Mouse (Mus musculus): ENCODE data around the gene BC017158.

GRCm38 (mm10) chr7:128344928-128345653 lies 47.1 kb upstream of the BC017158 start:
- no peak for TF ChIP-seq POLR2A (IDR thresholded peaks at IDR 0.05; ENCODE audit: control insufficient read depth, low read depth, low read length)
- peak; percentile 84 for TF ChIP-seq CTCF (IDR thresholded peaks at IDR 0.05; ENCODE audit: control insufficient read depth, insufficient read depth, insufficient replicate concordance, low read depth, low read length)
